Mouse (Mus musculus) Patski (cell line): ENCODE measurements around the gene Olfr549. TPM values are rescaled to one million over a fixed set of nuclear protein-coding genes. Genes with fewer than 3 reads are reported as not detected.

Experiments
- ATAC-seq: fragments of 100-300 bp; one replicate; pipeline ENCODE4 v1.8.0; 2021
- CTCF ChIA-PET: fragments of 350-600 bp; sonication (Branson Sonifier 250); formaldehyde crosslinking; loops from one replicate; lab custom pipeline; 2022; ENCODE audit warnings: inconsistent platforms; lab: Charles Lee
- POLR2A ChIA-PET: fragments of 350-600 bp; sonication (Branson Sonifier 250); formaldehyde crosslinking; loops from one replicate; lab custom pipeline; 2022; ENCODE audit warnings: antibody characterized with exemption, inconsistent platforms; lab: Charles Lee
- DNase-seq: peaks from one replicate; pipeline ENCODE4 v3.0.0-alpha.2; 2011; ENCODE audit warnings: low read depth, low spot score
- H3K27me3 ChIP-seq: fragments of 371-371 bp; one replicate; pipeline ENCODE4 v1.5.1; 2021
- CTCF ChIP-seq: fragments of 100-300 bp; IDR thresholded peaks from one replicate; pipeline ENCODE4 v1.5.1; 2021
- in situ Hi-C: fragments of 300-500 bp; cut with MboI; formaldehyde crosslinking; loops from 3 replicates; pipeline ENCODE4 v1.11.1; 2018; ENCODE audit warnings: low pct_unique_long_range_greater_than_20kb, mixed read lengths
- polyA plus RNA-seq: library from polyadenylated mRNA; unstranded; gene quantifications from one replicate; pipeline ENCODE4 v1.2.3, GENCODE M21; 2021

Gene Olfr549
- polyA plus RNA-seq, 1 experiment from 2014 or later, result not detected

GRCm38 (mm10) chr7:102591786-102592185, 42.1 kb downstream of the Olfr549 start, which contains the start of gene Olfr551:
Gene Olfr551 (minus strand): TSS chr7:102591886.
- ChIA-PET POLR2A (no interaction called here), CTCF (no interaction called here)
- in situ Hi-C loops, result no loop called here
- DNase-seq, result no peak
- H3K27me3 ChIP-seq, result no peaks in the 10 kb centered on the region
- no peak for TF ChIP-seq CTCF
- no peak for ATAC-seq

GRCm38 (mm10) chr7:102597378-102598031, 47.8 kb downstream of the Olfr549 start, which contains the start of gene Olfr552:
Gene Olfr552 (plus strand): TSS chr7:102597770.
- in situ Hi-C loops, result no loop called here
- no peak for TF ChIP-seq CTCF
- DNase-seq (no peak), ATAC-seq (no peak)
- CTCF ChIA-PET, result no interaction called here
- peaks cover 5% of the 10 kb centered on the region for H3K27me3 ChIP-seq
- POLR2A ChIA-PET, result no interaction called here

Other genes with a start within 250 kb of the Olfr549 start
- 85.9 TPM for gene Rrm1, start 108.2 kb upstream of the Olfr549 start, polyA plus RNA-seq
- gene Olfr543, start 68.2 kb upstream of the Olfr549 start, polyA plus RNA-seq, result not detected
- not detected for gene Olfr544, start 61.6 kb upstream of the Olfr549 start, polyA plus RNA-seq
- not detected for gene Olfr545, start 50.3 kb upstream of the Olfr549 start, polyA plus RNA-seq
- not detected for gene Olfr547, start 15.1 kb upstream of the Olfr549 start, polyA plus RNA-seq
- not detected for gene Olfr548-ps1, start 9.0 kb upstream of the Olfr549 start, polyA plus RNA-seq
- 8.7 TPM for gene Trim21, start 15.6 kb downstream of the Olfr549 start, polyA plus RNA-seq
- not detected for gene Olfr550, start 21.6 kb downstream of the Olfr549 start, polyA plus RNA-seq
- not detected for gene Olfr551, start 42.0 kb downstream of the Olfr549 start, polyA plus RNA-seq
- gene Olfr552, start 47.9 kb downstream of the Olfr549 start, polyA plus RNA-seq, result not detected
- gene Olfr553, start 68.3 kb downstream of the Olfr549 start, polyA plus RNA-seq, result not detected
- not detected for gene Olfr554, start 88.6 kb downstream of the Olfr549 start, polyA plus RNA-seq
- gene Olfr555, start 109.0 kb downstream of the Olfr549 start, polyA plus RNA-seq, result not detected
- not detected for gene Olfr556, start 115.0 kb downstream of the Olfr549 start, polyA plus RNA-seq
- gene Trim68, start 137.5 kb downstream of the Olfr549 start, polyA plus RNA-seq, result 8.5 TPM
- not detected for gene Olfr557, start 146.0 kb downstream of the Olfr549 start, polyA plus RNA-seq
- not detected for gene Olfr558, start 152.3 kb downstream of the Olfr549 start, polyA plus RNA-seq
- gene Olfr33, start 169.2 kb downstream of the Olfr549 start, polyA plus RNA-seq, result not detected
- not detected for gene Olfr559, start 177.6 kb downstream of the Olfr549 start, polyA plus RNA-seq
- not detected for gene Olfr560, start 209.5 kb downstream of the Olfr549 start, polyA plus RNA-seq
- gene Olfr78, start 209.6 kb downstream of the Olfr549 start, polyA plus RNA-seq, result not detected
- gene Olfr561, start 221.4 kb downstream of the Olfr549 start, polyA plus RNA-seq, result not detected